Mouse (Mus musculus) stomach, embryonic 14.5 days (tissue): ENCODE data around the gene Ercc2. TPM values are rescaled to one million over a fixed set of nuclear protein-coding genes. Genes with fewer than 3 reads are reported as not detected.

Experiments used
- ATAC-seq: fragments of 200-750 bp; cut with Nextera tagmentation; 2 replicates; pipeline ENCODE4 v1.8.0; 2017; ENCODE audit warnings: low read depth, moderate TSS enrichment; ENCODE audit not compliant: insufficient number of reproducible peaks, insufficient read depth, low FRiP score
- H3K27ac ChIP-seq: fragments of 300-500 bp; sonication (generic); 2 replicates; pipeline ENCODE4 v1.5.1; 2014; ENCODE audit warnings: mild to moderate bottlenecking, low read length, moderate library complexity, mixed read lengths
- H3K27me3 ChIP-seq: fragments of 300-500 bp; sonication (generic); 2 replicates; pipeline ENCODE4 v1.6.1; 2014; ENCODE audit warnings: low read length, control low read depth, mixed read lengths; ENCODE audit not compliant: control insufficient read depth, insufficient read depth
- H3K36me3 ChIP-seq: fragments of 300-500 bp; sonication (generic); 2 replicates; pipeline ENCODE4 v1.6.1; 2014; ENCODE audit warnings: mild to moderate bottlenecking, control low read depth, low read length, moderate library complexity, mixed read lengths; ENCODE audit not compliant: control insufficient read depth, insufficient read depth
- H3K4me1 ChIP-seq: fragments of 300-500 bp; sonication (generic); 2 replicates; pipeline ENCODE4 v1.6.1; 2014; ENCODE audit warnings: low read length, control low read depth, mixed read lengths; ENCODE audit not compliant: control insufficient read depth, insufficient read depth
- H3K4me2 ChIP-seq: fragments of 300-500 bp; sonication (generic); replicated peaks from 2 replicates; pipeline ENCODE4 v1.6.1; 2014; ENCODE audit warnings: low read depth, low read length, control low read depth
- H3K4me3 ChIP-seq: fragments of 300-500 bp; sonication (generic); 2 replicates; pipeline ENCODE4 v1.5.1; 2014; ENCODE audit warnings: low read depth, low read length, control low read depth
- H3K9ac ChIP-seq: fragments of 300-500 bp; sonication (generic); replicated peaks from 2 replicates; pipeline ENCODE4 v1.6.1; 2014; ENCODE audit warnings: low read depth, mild to moderate bottlenecking, control low read depth, low read length, moderate library complexity, mixed read lengths
- H3K9me3 ChIP-seq: fragments of 300-500 bp; sonication (generic); 2 replicates; pipeline ENCODE4 v1.6.1; 2016; ENCODE audit warnings: low read depth, low read length, control low read depth; ENCODE audit not compliant: control insufficient read depth
- WGBS: fragments of 180-500 bp; shearing (Covaris S2); extraction: QIAGEN DNeasy Blood & Tissue Kit; methylation state at CpG from one replicate; pipeline ENCODE4 v1.1.7; 2014; 5-methylcytosine and 5-hydroxymethylcytosine counted together
- polyA plus RNA-seq: library from polyadenylated mRNA; unstranded; fragments of >200 nt; fragmentation: Nextera tagmentation; extraction: Ambion mirVana; gene quantifications from 2 replicates; pipeline ENCODE4 v1.2.1, GENCODE M21; 2014

Ercc2 gene
- polyA plus RNA-seq, result 8.8 and 10.3 TPM in 2 replicates

DNA sequence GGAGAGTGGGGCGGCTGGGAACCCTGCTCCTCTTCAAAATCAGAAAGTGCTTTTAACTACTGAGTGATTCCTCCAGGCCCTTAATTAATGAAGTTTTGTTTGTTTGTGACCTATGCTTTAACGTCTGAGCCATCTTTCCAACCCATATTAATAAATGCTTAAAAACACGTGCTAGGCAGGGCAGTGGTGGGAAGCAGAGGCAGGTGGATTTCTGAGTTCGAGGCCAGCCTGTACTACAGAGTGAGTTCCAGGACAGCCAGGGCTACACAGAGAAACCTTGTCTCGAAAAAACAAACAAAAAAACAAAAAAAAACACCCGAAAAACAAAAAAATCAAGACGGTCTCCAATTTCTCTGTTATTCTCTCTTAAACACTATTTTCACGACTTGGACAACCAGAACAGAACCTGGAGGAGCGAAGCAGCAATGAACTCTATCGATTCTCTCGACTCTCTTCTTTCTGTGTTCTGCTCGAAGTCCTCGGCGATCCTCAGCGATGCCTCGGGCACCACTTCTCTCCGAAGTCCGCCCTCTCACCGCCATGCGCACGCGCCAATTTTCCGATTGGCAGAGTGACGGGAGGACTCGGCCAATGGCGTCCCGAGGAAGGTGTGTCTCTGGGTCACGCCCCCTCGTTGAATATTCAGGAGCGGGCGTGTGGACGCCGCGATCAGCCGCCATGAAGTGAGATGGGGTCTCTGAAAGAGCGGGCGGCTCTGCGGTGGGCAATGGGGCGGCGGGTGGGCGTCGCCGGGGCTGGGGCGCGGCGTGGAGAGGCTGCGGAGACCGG, at the start of gene Ercc2:
TSS of gene Ercc2 (plus strand) at position 634 of the 789 bp plus-strand sequence.
- no peaks in the 10 kb centered on the region for H3K27me3 ChIP-seq
- H3K4me1 ChIP-seq, result peaks cover 8% of the 10 kb centered on the region
- H3K9ac ChIP-seq, result peak within 1 kb of the TSS; percentile 71
- peak within 1 kb of the TSS; percentile 86 for H3K4me2 ChIP-seq
- peaks cover 20% of the 10 kb centered on the region for H3K36me3 ChIP-seq
- peak; percentile 97 for ATAC-seq
- WGBS, result 5% methylated on average over 48 of the region's 48 CpGs
- no peaks in the 10 kb centered on the region for H3K9me3 ChIP-seq
- no peak within 1 kb of the TSS for H3K27ac ChIP-seq
- H3K4me3 ChIP-seq, result peak within 1 kb of the TSS; percentile 96

DNA sequence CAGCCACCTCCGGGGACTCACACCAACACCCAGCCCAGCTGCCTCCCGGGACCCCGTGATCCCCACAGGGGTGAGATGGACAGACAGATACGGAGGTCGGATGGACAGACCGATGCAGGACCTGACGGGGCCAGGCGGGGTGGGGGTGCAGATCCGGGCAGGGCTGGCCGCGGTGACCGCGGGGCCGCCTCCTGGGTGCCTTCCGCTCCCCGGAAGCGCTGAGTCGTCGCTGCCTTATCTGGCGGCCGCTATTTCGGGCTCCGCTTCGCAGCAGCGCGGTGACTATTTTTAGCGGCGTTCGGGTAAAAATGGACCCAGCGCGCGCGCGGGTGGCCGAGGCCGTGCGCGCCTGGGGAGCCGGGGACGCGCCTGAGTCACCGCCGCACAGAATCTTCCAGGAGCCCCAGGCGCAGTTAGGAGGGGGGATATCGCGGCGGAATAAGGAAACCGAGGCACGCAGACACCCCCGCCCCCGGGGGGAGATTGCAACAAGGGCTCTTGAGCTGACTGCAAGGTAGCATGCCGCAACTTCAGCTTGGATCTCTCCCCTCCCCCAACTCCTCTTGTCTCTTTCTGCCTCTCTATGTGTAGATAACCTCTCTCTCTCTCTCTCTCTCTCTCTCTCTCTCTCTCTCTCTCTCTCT, 49.0 kb upstream of the Ercc2 start:
- Histone ChIP-seq H3K27ac (peak overlapping the region; percentile 52), H3K4me3 (peak overlapping the region; percentile 55), H3K36me3 (no peaks in the 10 kb centered on the region), H3K4me1 (0 out of 2 replicates have a peak, but pooled peaks cover 2% of the 10 kb centered on the region), H3K27me3 (no peaks in the 10 kb centered on the region), H3K9me3 (no peaks in the 10 kb centered on the region), H3K9ac (peak overlapping the region; percentile 57), H3K4me2 (peak overlapping the region; percentile 56)
- peak; percentile 47; the same call in 1 of the 2 replicates for ATAC-seq
- WGBS, result under 1% methylated on average over 50 of the region's 52 CpGs

DNA sequence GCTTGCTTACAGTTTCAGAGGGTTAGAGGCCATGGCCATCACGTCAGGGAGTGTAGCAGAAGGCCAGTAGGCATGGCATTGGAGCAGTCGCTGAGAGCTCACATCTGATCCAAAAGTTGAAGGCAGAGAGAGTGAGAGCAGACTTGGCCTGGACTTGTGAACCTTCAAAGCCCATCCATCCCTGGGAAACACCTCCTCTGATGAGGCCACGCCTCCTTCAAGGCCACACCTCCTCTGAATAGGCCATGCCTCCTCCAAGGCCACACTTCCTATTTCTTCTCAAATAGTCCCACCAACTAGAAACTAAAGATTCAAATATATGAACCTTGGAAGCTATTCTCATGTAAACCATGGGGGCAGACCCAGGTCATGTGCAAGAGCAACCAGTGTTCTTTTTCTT, 46.2 kb upstream of the Ercc2 start:
- ATAC-seq, result no peak
- no peak overlapping the region for H3K9ac ChIP-seq
- WGBS, result 35% methylated on average over 3 of the region's 3 CpGs
- H3K27ac ChIP-seq, result no peak overlapping the region
- H3K4me3 ChIP-seq, result no peak overlapping the region
- H3K9me3 ChIP-seq, result no peaks in the 10 kb centered on the region
- no peaks in the 10 kb centered on the region for H3K4me1 ChIP-seq
- no peak overlapping the region for H3K4me2 ChIP-seq
- no peaks in the 10 kb centered on the region for H3K27me3 ChIP-seq
- no peaks in the 10 kb centered on the region for H3K36me3 ChIP-seq

DNA sequence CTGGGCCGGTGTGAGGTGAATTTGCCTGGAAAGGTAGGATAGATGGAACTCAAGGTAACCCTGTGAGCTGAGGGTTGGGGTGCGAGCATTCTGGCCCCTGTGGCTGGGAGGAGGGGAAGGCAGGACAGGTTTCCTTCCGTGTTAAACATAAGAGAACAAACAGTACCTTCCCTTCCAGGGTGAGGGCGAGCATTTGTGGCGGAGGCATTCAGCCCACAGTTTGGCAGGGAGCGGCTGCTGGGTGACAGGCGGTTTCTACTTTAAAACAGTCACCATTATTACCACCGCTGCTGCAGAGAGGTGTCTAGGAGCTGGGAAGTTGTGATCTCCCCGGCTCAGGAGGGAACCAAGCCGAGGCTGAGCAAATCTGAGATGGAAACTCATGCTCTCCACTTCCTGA, 44.7 kb upstream of the Ercc2 start:
- Histone ChIP-seq H3K9me3 (no peaks in the 10 kb centered on the region), H3K27me3 (no peaks in the 10 kb centered on the region), H3K9ac (no peak overlapping the region), H3K27ac (no peak overlapping the region), H3K4me1 (peaks cover 11% of the 10 kb centered on the region), H3K4me2 (no peak overlapping the region), H3K4me3 (no peak overlapping the region), H3K36me3 (no peaks in the 10 kb centered on the region)
- WGBS, result 59% methylated on average over 10 of the region's 10 CpGs
- no peak for ATAC-seq

DNA sequence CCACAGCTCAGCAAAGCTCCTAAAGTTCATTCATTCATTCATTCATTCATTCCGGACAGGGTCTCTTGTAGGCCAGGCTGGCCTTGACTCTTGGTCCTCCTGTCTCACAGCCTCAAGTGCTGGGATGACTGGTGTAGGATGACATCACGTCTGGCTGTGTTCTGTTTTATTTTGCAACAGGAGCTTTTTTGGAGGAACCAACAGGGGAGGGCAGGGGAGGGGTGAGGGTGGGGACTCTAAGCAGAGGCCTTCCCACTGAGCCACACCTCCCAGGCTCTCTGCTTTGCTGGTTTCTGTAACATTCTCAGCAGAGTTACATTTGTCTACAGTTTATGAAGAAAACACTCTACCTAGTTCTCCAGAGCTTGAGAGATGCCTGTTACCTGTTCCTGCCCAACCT, 43.8 kb upstream of the Ercc2 start:
- 56% methylated on average over 2 of the region's 2 CpGs for whole genome bisulfite sequencing

DNA sequence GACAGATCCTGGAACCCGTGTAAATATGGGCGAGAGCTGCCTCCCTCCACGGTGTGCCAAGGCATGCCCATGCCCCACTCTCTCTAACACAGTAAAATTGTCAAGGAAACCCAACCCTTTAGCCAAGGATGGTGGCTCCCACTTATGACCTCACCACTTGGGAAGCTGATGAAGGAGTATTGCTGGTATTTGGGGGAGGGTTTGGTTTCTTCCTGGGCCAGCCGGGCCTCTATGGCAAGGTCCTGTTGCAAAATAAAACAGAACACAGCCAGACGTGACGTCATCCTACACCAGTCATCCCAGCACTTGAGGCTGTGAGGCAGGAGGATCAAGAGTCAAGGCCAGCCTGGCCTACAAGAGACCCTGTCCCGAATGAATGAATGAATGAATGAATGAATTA, 43.2 kb upstream of the Ercc2 start:
- no peaks in the 10 kb centered on the region for H3K9me3 ChIP-seq
- WGBS, result 67% methylated on average over 7 of the region's 7 CpGs
- no peaks in the 10 kb centered on the region for H3K27me3 ChIP-seq
- H3K9ac ChIP-seq, result no peak overlapping the region
- no peak for ATAC-seq
- H3K27ac ChIP-seq, result no peak overlapping the region
- no peaks in the 10 kb centered on the region for H3K36me3 ChIP-seq
- H3K4me2 ChIP-seq, result no peak overlapping the region
- peaks cover 13% of the 10 kb centered on the region for H3K4me1 ChIP-seq
- H3K4me3 ChIP-seq, result no peak overlapping the region

More for the DNA sequence above, 43.8 kb upstream of the Ercc2 start:
- H3K27me3 ChIP-seq, result no peaks in the 10 kb centered on the region
- H3K36me3 ChIP-seq, result no peaks in the 10 kb centered on the region
- no peak overlapping the region for H3K27ac ChIP-seq
- H3K9ac ChIP-seq, result no peak overlapping the region
- ATAC-seq, result no peak
- peaks cover 13% of the 10 kb centered on the region for H3K4me1 ChIP-seq
- no peak overlapping the region for H3K4me2 ChIP-seq
- no peak overlapping the region for H3K4me3 ChIP-seq
- H3K9me3 ChIP-seq, result no peaks in the 10 kb centered on the region

DNA sequence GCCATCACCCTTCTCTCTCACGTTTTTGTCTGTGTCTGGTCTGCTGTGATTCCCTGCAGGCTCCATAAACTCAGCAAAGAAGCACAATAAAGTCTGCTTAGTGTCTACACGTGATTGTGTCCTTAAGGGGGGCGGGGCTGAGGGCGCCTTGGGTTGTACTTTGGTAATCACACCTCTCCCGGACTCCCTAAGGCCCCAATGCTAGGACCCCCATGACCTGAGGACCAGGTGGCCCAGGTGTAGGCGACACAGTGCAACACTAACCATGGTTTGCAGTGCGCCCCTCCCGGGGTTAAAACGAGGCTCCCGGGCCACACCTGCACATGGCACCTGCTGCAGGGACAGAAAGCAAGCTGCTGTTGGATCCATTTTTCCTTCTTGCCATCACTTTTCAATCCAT, 40.6 kb upstream of the Ercc2 start:
- no peaks in the 10 kb centered on the region for H3K9me3 ChIP-seq
- H3K27me3 ChIP-seq, result no peaks in the 10 kb centered on the region
- no peaks in the 10 kb centered on the region for H3K36me3 ChIP-seq
- peak overlapping the region; percentile 95 for H3K4me2 ChIP-seq
- WGBS, result 16% methylated on average over 10 of the region's 10 CpGs
- H3K27ac ChIP-seq, result no peak overlapping the region
- H3K4me3 ChIP-seq, result 0 out of 2 replicates have a peak overlapping the region, but pooled peaks have one; percentile 46
- H3K9ac ChIP-seq, result no peak overlapping the region
- no peak for ATAC-seq
- H3K4me1 ChIP-seq, result peaks cover 25% of the 10 kb centered on the region

DNA sequence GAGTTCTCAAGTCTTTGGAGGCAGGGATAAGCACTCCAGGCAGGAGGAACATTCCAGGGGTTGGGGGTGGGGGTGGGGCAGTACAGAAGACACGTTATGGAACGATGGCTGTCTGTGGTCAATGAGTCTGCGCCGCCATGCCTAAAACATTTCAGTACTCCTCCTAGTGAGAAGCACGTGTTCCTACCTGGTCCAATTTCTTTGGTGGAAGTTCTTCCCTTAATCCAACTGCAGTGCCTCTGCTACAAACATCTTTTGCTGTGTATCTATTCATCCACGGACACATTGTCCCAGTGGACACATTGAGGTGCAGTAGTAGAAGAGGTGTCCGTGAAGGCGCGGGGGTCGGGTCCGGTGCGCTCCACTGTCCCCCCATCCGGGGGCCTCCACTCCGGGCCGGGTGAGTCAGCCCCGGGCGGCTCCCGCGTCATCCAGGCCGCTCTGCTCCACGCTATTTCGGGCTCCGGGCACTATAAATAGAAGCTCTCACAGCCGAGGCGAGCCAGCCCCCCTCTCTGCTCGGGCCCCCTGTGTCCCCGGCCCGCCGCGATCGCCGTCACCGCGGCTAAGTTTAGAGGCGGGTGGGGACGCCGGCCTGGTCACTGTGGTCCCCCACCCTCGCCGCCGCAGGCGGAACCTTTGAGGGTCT, 39.9 kb upstream of the Ercc2 start:
- Histone ChIP-seq H3K4me3 (peak overlapping the region; percentile 46), H3K4me1 (peaks cover 25% of the 10 kb centered on the region), H3K4me2 (peak overlapping the region; percentile 95), H3K9ac (peak overlapping the region; percentile 31; the same call in 1 of the 2 replicates), H3K27ac (peak overlapping the region; percentile 39; the same call in 1 of the 2 replicates), H3K27me3 (no peaks in the 10 kb centered on the region), H3K36me3 (no peaks in the 10 kb centered on the region), H3K9me3 (no peaks in the 10 kb centered on the region)
- under 1% methylated on average over 41 of the region's 41 CpGs for WGBS
- ATAC-seq, result peak; percentile 2; the same call in 1 of the 2 replicates
